Mouse (Mus musculus): ENCODE measurements around the gene Sptb. TPM values are rescaled to one million over a fixed set of nuclear protein-coding genes. Genes with fewer than 3 reads are reported as not detected.

Gene Sptb
- total and polyA plus RNA-seq, 2 experiments from 2014 or later = 4.9 to 36.8 TPM

DNA sequence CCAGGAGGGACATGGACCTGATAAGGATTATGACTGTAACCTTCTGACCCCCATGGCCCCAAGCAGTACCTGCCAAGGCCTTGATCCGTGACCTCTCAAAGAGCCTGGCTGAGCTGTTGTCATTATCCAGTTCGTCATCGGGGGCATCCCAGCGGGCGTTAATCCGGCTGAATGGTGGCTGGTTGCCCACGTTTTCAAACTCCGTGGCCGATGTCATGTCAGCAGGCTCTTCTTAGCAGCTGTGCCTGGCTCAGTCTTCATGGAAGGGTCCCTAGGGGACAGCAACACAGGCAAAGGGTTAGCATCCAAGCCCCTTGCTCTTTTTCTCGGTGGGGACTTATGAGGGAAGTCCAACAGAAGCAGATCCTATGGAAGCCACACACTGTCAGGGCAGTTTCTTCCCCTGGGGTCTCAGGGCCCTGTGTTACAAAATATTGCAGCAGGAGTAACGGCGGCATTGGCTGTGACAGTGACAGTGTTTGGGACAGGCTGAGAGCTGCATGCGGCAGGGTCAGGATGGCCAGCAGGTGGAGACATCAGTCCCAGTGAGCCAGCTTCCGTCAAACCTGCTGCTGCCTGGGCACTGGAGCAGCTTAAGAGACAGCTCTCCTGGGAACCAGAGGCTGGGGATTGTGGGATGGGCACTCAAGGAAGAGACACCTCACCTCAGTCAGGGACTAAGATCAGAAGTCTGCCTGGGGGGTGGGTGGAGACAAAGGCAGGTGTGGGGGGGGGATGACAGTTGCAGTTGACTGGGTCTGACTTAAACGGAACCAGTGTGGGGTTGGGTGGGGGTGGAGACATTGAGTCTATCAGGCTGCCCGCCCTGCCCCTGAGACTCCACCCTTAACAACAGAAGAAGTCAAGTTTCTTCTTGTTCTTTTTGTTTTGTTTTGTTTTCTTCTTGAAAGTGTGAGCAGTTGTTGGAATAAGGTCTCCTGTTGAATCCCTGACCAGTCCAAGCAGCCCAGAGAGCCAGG is 60.3 kb downstream of the Sptb start:
- H3K4me1 ChIP-seq (ENCODE audit: control insufficient read depth, insufficient read depth) = peaks cover 11% of the 10 kb centered on the region
- DNase-seq (ENCODE audit: low spot score) = peak; percentile 64
- H3K27me3 ChIP-seq (ENCODE audit: control insufficient read depth, insufficient read depth, low read length) = no peaks in the 10 kb centered on the region
- H3K27ac ChIP-seq (ENCODE audit: low read depth) = no peak overlapping the region
- ATAC-seq (ENCODE audit: insufficient read depth, low read depth) = peak; percentile 79
- H3K4me3 ChIP-seq (ENCODE audit: low read depth, low read length) = no peak overlapping the region
- no peaks in the 10 kb centered on the region for H3K36me3 ChIP-seq (replicated peaks; ENCODE audit: control insufficient read depth, insufficient read depth, low read length)
- no peak overlapping the region for H3K4me2 ChIP-seq (ENCODE audit: low read depth, low read length)
- no peak overlapping the region for H3K9ac ChIP-seq (replicated peaks; ENCODE audit: low read depth, low read length)
- no peaks in the 10 kb centered on the region for H3K9me3 ChIP-seq (replicated peaks; ENCODE audit: control insufficient read depth, low read length)
- no peak for TF ChIP-seq EP300 (IDR thresholded peaks at IDR 0.05; ENCODE audit: low read depth)
- TF ChIP-seq CTCF (IDR thresholded peaks at IDR 0.05; ENCODE audit: low read depth) = peak; percentile 90
- 53% methylated on average over 16 of the region's 16 CpGs for WGBS

DNA sequence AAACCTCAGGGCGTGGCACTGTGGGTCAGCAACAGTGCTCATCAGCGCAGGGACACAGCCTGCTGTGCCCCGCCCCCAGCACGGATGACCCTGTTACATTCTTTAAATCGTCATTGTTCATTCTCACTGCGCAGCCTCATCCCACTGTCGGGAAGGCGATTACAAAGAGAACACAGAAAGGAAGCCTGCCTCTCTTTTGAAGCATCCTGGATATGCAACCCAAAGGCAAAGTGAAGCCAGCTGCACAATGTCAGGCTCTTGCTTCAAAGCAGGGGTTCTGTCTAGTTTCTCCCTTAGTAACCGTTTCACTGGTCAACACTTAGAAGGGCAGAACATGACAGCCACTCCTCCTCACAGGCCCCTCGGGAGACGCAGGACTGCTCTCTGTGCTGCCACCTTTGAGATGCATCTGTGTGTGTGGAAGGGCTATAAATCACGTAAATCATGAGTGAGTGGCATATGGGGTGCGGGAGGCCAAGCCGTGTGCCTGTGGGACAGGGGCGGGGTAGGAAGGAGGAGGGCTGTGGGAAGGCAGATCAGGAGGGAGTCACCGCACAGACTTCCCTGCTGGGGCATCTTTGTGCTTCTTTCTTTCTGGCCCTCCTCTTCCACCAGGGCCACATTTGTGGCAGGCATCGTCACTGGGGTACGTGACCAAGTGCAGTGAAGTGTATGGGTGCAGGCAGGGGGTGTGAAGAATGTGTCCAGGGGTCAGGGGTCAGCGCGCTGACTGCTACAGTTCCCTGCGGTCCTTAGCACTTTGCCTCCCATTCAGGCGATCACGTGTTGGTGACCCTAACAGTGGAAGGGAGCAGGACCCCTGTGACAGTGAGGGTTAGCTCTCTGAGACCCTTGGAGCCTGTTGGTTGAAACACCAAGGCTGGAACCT is 64.9 kb downstream of the Sptb start:
- no peak overlapping the region for H3K4me2 ChIP-seq (ENCODE audit: low read depth, low read length)

DNA sequence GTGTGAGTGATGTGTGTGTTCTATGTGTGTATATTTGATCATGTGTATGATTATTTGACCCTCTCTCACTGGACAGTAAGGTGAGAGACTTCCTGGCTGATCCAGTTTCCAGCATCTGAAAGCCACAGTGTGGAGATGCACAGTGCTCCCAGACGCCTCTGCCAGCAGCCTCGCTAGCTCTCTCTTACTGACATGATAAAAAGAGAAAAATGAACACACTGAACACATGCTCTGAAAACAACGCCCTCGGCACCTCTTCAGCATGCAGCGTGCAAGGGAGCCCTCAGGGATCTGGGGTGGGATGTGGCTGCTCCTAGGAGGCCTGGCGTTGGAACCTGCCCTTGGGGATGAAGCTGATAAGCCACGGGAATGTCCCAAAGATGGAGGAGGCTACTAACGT is 66.7 kb downstream of the Sptb start:
- WGBS = 38% methylated on average over 8 of the region's 8 CpGs

More for the DNA sequence above, 64.9 kb downstream of the Sptb start:
- Histone ChIP-seq H3K27me3 (ENCODE audit: control insufficient read depth, insufficient read depth, low read length) (no peaks in the 10 kb centered on the region), H3K27ac (ENCODE audit: low read depth) (no peak overlapping the region), H3K9ac (replicated peaks; ENCODE audit: low read depth, low read length) (no peak overlapping the region), H3K9me3 (replicated peaks; ENCODE audit: control insufficient read depth, low read length) (no peaks in the 10 kb centered on the region), H3K36me3 (replicated peaks; ENCODE audit: control insufficient read depth, insufficient read depth, low read length) (no peaks in the 10 kb centered on the region), H3K4me1 (ENCODE audit: control insufficient read depth, insufficient read depth) (peaks cover 5% of the 10 kb centered on the region), H3K4me3 (ENCODE audit: low read depth, low read length) (no peak overlapping the region)
- 54% methylated on average over 23 of the region's 23 CpGs for WGBS
- DNase-seq (ENCODE audit: low spot score) (no peak), ATAC-seq (ENCODE audit: insufficient read depth, low read depth) (no peak)
- no peak for TF ChIP-seq CTCF (IDR thresholded peaks at IDR 0.05; ENCODE audit: low read depth)
- TF ChIP-seq EP300 (IDR thresholded peaks at IDR 0.05; ENCODE audit: low read depth) = no peak

DNA sequence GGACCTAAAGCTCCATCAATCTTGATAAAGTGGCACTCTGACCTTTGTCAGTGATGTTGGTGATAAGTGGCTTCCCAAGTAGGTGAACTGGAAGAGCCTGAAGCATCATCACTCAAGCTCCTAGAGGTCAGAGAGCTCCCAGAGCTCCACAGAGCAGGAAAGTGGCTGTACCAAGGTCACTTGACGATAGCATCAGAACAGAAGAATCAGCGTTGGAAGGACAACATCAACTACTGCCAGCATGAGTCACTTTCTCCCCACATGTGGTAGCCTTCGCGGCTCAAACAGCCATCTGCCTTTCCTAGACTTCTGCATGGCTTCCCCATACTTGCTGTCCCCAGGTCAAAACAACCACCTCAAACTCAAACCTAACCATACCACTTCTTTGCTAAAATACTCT is 67.7 kb downstream of the Sptb start:
- Histone ChIP-seq H3K4me3 (ENCODE audit: low read depth, low read length) (no peak overlapping the region), H3K27me3 (ENCODE audit: control insufficient read depth, insufficient read depth, low read length) (no peaks in the 10 kb centered on the region), H3K4me2 (ENCODE audit: low read depth, low read length) (no peak overlapping the region), H3K36me3 (replicated peaks; ENCODE audit: control insufficient read depth, insufficient read depth, low read length) (no peaks in the 10 kb centered on the region), H3K9me3 (replicated peaks; ENCODE audit: control insufficient read depth, low read length) (no peaks in the 10 kb centered on the region), H3K9ac (replicated peaks; ENCODE audit: low read depth, low read length) (no peak overlapping the region), H3K27ac (ENCODE audit: low read depth) (no peak overlapping the region), H3K4me1 (ENCODE audit: control insufficient read depth, insufficient read depth) (peaks cover 6% of the 10 kb centered on the region; the same call in 1 of the 2 replicates)
- TF ChIP-seq CTCF (IDR thresholded peaks at IDR 0.05; ENCODE audit: low read depth) (no peak), EP300 (IDR thresholded peaks at IDR 0.05; ENCODE audit: low read depth) (no peak)
- DNase-seq (ENCODE audit: low spot score) (no peak), ATAC-seq (ENCODE audit: insufficient read depth, low read depth) (no peak)
- WGBS = 65% methylated on average over 4 of the region's 4 CpGs

More for the DNA sequence above, 66.7 kb downstream of the Sptb start:
- no peaks in the 10 kb centered on the region for H3K36me3 ChIP-seq (replicated peaks; ENCODE audit: control insufficient read depth, insufficient read depth, low read length)
- no peak for DNase-seq (ENCODE audit: low spot score)
- no peak overlapping the region for H3K4me2 ChIP-seq (ENCODE audit: low read depth, low read length)
- no peak overlapping the region for H3K9ac ChIP-seq (replicated peaks; ENCODE audit: low read depth, low read length)
- no peak for TF ChIP-seq CTCF (IDR thresholded peaks at IDR 0.05; ENCODE audit: low read depth)
- H3K9me3 ChIP-seq (replicated peaks; ENCODE audit: control insufficient read depth, low read length) = no peaks in the 10 kb centered on the region
- H3K4me1 ChIP-seq (ENCODE audit: control insufficient read depth, insufficient read depth) = peaks cover 6% of the 10 kb centered on the region; the same call in 1 of the 2 replicates
- H3K27ac ChIP-seq (ENCODE audit: low read depth) = no peak overlapping the region
- no peak overlapping the region for H3K4me3 ChIP-seq (ENCODE audit: low read depth, low read length)
- no peaks in the 10 kb centered on the region for H3K27me3 ChIP-seq (ENCODE audit: control insufficient read depth, insufficient read depth, low read length)
- ATAC-seq (ENCODE audit: insufficient read depth, low read depth) = no peak

DNA sequence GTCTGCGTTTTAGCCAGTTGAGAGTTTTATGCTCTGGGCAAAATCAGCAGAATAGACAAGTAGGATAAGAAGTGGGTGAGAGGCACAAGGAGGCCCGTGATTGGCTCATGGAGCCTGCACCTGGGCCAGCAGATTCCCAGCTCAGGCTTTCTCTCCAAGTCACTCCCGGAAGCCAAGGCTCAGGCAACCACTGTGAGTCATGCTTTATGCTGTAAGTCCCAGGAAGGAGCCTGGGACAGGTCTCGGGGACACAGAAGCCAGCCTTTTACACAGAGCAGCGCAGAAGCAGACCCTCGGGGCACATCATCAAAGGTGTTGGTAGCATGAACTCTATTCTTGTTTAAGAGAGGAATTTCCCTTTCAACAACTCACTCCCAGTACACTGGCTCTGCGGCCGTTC is 69.7 kb downstream of the Sptb start:
- Histone ChIP-seq H3K9me3 (replicated peaks; ENCODE audit: control insufficient read depth, low read length) (no peaks in the 10 kb centered on the region), H3K4me3 (ENCODE audit: low read depth, low read length) (no peak overlapping the region), H3K4me1 (ENCODE audit: control insufficient read depth, insufficient read depth) (peaks cover 6% of the 10 kb centered on the region; the same call in 1 of the 2 replicates), H3K27me3 (ENCODE audit: control insufficient read depth, insufficient read depth, low read length) (no peaks in the 10 kb centered on the region), H3K9ac (replicated peaks; ENCODE audit: low read depth, low read length) (no peak overlapping the region), H3K27ac (ENCODE audit: low read depth) (no peak overlapping the region), H3K36me3 (replicated peaks; ENCODE audit: control insufficient read depth, insufficient read depth, low read length) (no peaks in the 10 kb centered on the region), H3K4me2 (ENCODE audit: low read depth, low read length) (no peak overlapping the region)
- ATAC-seq (ENCODE audit: insufficient read depth, low read depth) = no peak
- DNase-seq (ENCODE audit: low spot score) = no peak
- TF ChIP-seq EP300 (IDR thresholded peaks at IDR 0.05; ENCODE audit: low read depth) = no peak
- 26% methylated on average over 8 of the region's 8 CpGs for WGBS

All from heart, postnatal 0 days (tissue).